Mouse (Mus musculus): ENCODE results near the gene Appl2.

The Appl2 gene

GRCm38 (mm10) chr10:83648131-83649020 is at the start of gene Appl2:
TSS of gene Appl2 (minus strand) at chr10:83648738.
- peak; percentile 97 for DNase-seq

GRCm38 (mm10) chr10:83696226-83696625 is 47.7 kb upstream of the Appl2 start:
- DNase-seq = no peak

- DNase-seq = no peak
Measured at GRCm38 (mm10) chr10:83692175-83692895, 43.8 kb upstream of the Appl2 start.

- peak; percentile 6 for DNase-seq
Measured at GRCm38 (mm10) chr10:83688215-83688614, 39.7 kb upstream of the Appl2 start.

GRCm38 (mm10) chr10:83681334-83681733 is 32.8 kb upstream of the Appl2 start:
- no peak for DNase-seq

GRCm38 (mm10) chr10:83666556-83666955 is 18.0 kb upstream of the Appl2 start:
- no peak for DNase-seq

- DNase-seq = no peak
Measured at GRCm38 (mm10) chr10:83661925-83662324, 13.4 kb upstream of the Appl2 start.

- DNase-seq = no peak
Measured at GRCm38 (mm10) chr10:83660605-83661004, 12.1 kb upstream of the Appl2 start.

GRCm38 (mm10) chr10:83654591-83654990 is 6.1 kb upstream of the Appl2 start:
- peak; percentile 43 for DNase-seq

GRCm38 (mm10) chr10:83652205-83652866 is 3.8 kb upstream of the Appl2 start:
- peak; percentile 64 for DNase-seq

- DNase-seq = peak; percentile 70
Measured at GRCm38 (mm10) chr10:83649037-83649436, 499 bp upstream of the Appl2 start.

GRCm38 (mm10) chr10:83646351-83646885 is 2.1 kb downstream of the Appl2 start:
- DNase-seq = peak; percentile 71

- DNase-seq = peak; percentile 59
Measured at GRCm38 (mm10) chr10:83645716-83645990, 2.9 kb downstream of the Appl2 start.

- DNase-seq = peak; percentile 53
Measured at GRCm38 (mm10) chr10:83644865-83645715, 3.4 kb downstream of the Appl2 start.

GRCm38 (mm10) chr10:83644167-83644566 is 4.4 kb downstream of the Appl2 start:
- no peak for DNase-seq

GRCm38 (mm10) chr10:83641641-83642040 is 6.9 kb downstream of the Appl2 start:
- DNase-seq = peak; percentile 56

- DNase-seq = no peak
Measured at GRCm38 (mm10) chr10:83639881-83640386, 8.6 kb downstream of the Appl2 start.

- DNase-seq = peak; percentile 69
Measured at GRCm38 (mm10) chr10:83637295-83637694, 11.2 kb downstream of the Appl2 start.

- DNase-seq = no peak
Measured at GRCm38 (mm10) chr10:83636191-83636590, 12.3 kb downstream of the Appl2 start.

GRCm38 (mm10) chr10:83634461-83634860 is 14.1 kb downstream of the Appl2 start:
- peak; percentile 47 for DNase-seq

GRCm38 (mm10) chr10:83632806-83633374 is 15.6 kb downstream of the Appl2 start:
- DNase-seq = peak; percentile 66

- peak; percentile 78 for DNase-seq
Measured at GRCm38 (mm10) chr10:83631775-83632174, 16.8 kb downstream of the Appl2 start.

Measured in cerebellum, adult 9-11 months (tissue).